22 mouse cellular contexts compared by ENCODE assay signal in genomic region chr4:53785746-53786398, GRCm38 (mm10). TPM values are rescaled to one million over a fixed set of nuclear protein-coding genes. Genes with fewer than 3 reads are reported as not detected.
DNase-seq lines count a peak whose midpoint lies in the region; ATAC-seq lines count a peak whose summit lies in the region.
"Had no signal": no experiment of that assay in that cellular context is flagged by ENCODE, and none has a peak within 500 bp of the region (broad histone marks: within the 10 kb centered on the region; RNA-seq: fewer than 3 reads in every experiment).

No protein-coding gene starts in this region.

- peak overlapping the region; percentile 17; the same call in 1 of the 2 replicates for H3K4me2 ChIP-seq in midbrain, embryonic 14.5 days (ENCODE audit: low read length)
- H3K4me2 ChIP-seq: embryonic facial prominence, embryonic 15.5 days; kidney, embryonic 15.5 days; limb, embryonic 13.5 days; liver, embryonic 15.5 days; neural tube, embryonic 15.5 days had no signal

- ATAC-seq in activated CD4-positive, CD25-positive, alpha-beta regulatory T cell, adult 4 months, result peak; percentile 37
- ATAC-seq in midbrain, embryonic 14.5 days (ENCODE audit: low FRiP score, low TSS enrichment), result no peak; the same call in 1 of the 2 replicates
- ATAC-seq: forebrain, embryonic 14.5 days had no signal

- H3K4me1 ChIP-seq in midbrain, embryonic 14.5 days (ENCODE audit: control insufficient read depth, insufficient read depth, low read length), result 0 out of 2 replicates have a peak, but pooled peaks cover 9% of the 10 kb centered on the region
- H3K4me1 ChIP-seq: embryonic facial prominence, embryonic 15.5 days; kidney, embryonic 15.5 days; limb, embryonic 13.5 days; liver, embryonic 15.5 days; neural tube, embryonic 15.5 days had no signal

- 79% methylated on average over 15 of the region's 15 CpGs for WGBS in midbrain, embryonic 14.5 days

- H3K27me3 ChIP-seq in midbrain, embryonic 14.5 days (ENCODE audit: control insufficient read depth, insufficient read depth, low read length), result no peaks in the 10 kb centered on the region
- H3K27me3 ChIP-seq: embryonic facial prominence, embryonic 15.5 days; limb, embryonic 13.5 days; liver, embryonic 15.5 days; neural tube, embryonic 15.5 days had no signal

- peak; percentile 5 for DNase-seq in lung, postnatal 25 days (ENCODE audit: low spot score)
- DNase-seq in lung, adult 18-20 months, result no peak
- no peak for DNase-seq in midbrain, embryonic 14.5 days
- peak; percentile 42 for DNase-seq in thymus, postnatal 25 days
- DNase-seq in kidney, adult 9 months, result no peak
- DNase-seq in urinary bladder, postnatal 36 days (ENCODE audit: low spot score in 2 of 2), result no peak
- DNase-seq in gastrocnemius, postnatal 4 days (ENCODE audit: low spot score in 2 of 2), result no peak
- DNase-seq: adrenal gland, postnatal 14 days; cerebellum, adult 8-10 months; heart, adult 2 months; lung, postnatal 14 days; retina, postnatal 1 day had no signal

- no peaks in the 10 kb centered on the region for H3K9me3 ChIP-seq in midbrain, embryonic 14.5 days (ENCODE audit: control insufficient read depth, low read length)
- H3K9me3 ChIP-seq: embryonic facial prominence, embryonic 15.5 days; G1E; kidney, embryonic 15.5 days; limb, embryonic 13.5 days; liver, embryonic 15.5 days; neural tube, embryonic 15.5 days had no signal

- no peaks in the 10 kb centered on the region for H3K36me3 ChIP-seq in midbrain, embryonic 14.5 days (ENCODE audit: control insufficient read depth, insufficient read depth, low read length)
- H3K36me3 ChIP-seq: embryonic facial prominence, embryonic 15.5 days; G1E; kidney, embryonic 15.5 days; limb, embryonic 13.5 days; liver, embryonic 15.5 days; neural tube, embryonic 15.5 days had no signal

- H3K9ac ChIP-seq in midbrain, embryonic 14.5 days (replicated peaks; ENCODE audit: low read length), result no peak overlapping the region
- H3K9ac ChIP-seq: embryonic facial prominence, embryonic 15.5 days; kidney, embryonic 15.5 days; limb, embryonic 13.5 days; liver, embryonic 15.5 days; neural tube, embryonic 15.5 days had no signal

- H3K4me3 ChIP-seq in midbrain, embryonic 14.5 days (replicated peaks; ENCODE audit: low read depth, low read length), result no peak overlapping the region
- H3K4me3 ChIP-seq: embryonic facial prominence, embryonic 15.5 days; heart, adult 2 months; kidney, embryonic 15.5 days; limb, embryonic 13.5 days; liver, embryonic 15.5 days; neural tube, embryonic 15.5 days had no signal

- H3K27ac ChIP-seq in midbrain, embryonic 14.5 days (replicated peaks; ENCODE audit: low read depth, low read length), result no peak overlapping the region
- H3K27ac ChIP-seq: embryonic facial prominence, embryonic 15.5 days; heart, adult 2 months; kidney, embryonic 15.5 days; limb, embryonic 13.5 days; liver, embryonic 15.5 days; neural tube, embryonic 15.5 days had no signal

RNA-seq across cellular contexts. Expression of gene Tal2, which starts 6.4 kb away (rescaled TPM):
- polyA plus RNA-seq in activated CD4-positive, CD25-positive, alpha-beta regulatory T cell, adult 4 months (2017; shearing (Covaris generic)), result not detected
- 10.5 and 19.4 TPM in 2 replicates for polyA plus RNA-seq in midbrain, embryonic 14.5 days (2014; fragmentation: Nextera tagmentation; extraction: Ambion mirVana)
- 1 to 10 TPM; 1.0 to 1.3 TPM for total RNA-seq in gastrocnemius, postnatal 4 days (2021)
- polyA plus RNA-seq: G1E; heart, embryonic 16.5 days; liver, embryonic 15.5 days; small intestine, adult 2 months had no signal

RNA-seq across cellular contexts. Expression of gene Tmem38b, which starts 40.0 kb away (rescaled TPM):
- polyA plus RNA-seq in activated CD4-positive, CD25-positive, alpha-beta regulatory T cell, adult 4 months (2017; shearing (Covaris generic)), result 10 to 100 TPM; 14.8 to 19.9 TPM
- 9.4 and 11.9 TPM in 2 replicates for polyA plus RNA-seq in midbrain, embryonic 14.5 days (2014; fragmentation: Nextera tagmentation; extraction: Ambion mirVana)
- 10 to 100 TPM; 62.1 to 68.8 TPM for total RNA-seq in gastrocnemius, postnatal 4 days (2021)

Comparison
In these comparisons a context has a peak if more than half of its experiments do, and no peak if none do; other contexts are left out.
1. DNase-seq: peak in lung, postnatal 25 days (single experiment) and thymus, postnatal 25 days (single experiment); none in lung, adult 18-20 months (0 of 2), midbrain, embryonic 14.5 days (single experiment), kidney, adult 9 months (single experiment), urinary bladder, postnatal 36 days (0 of 2) and gastrocnemius, postnatal 4 days (0 of 2).
2. RNA of gene Tal2, which starts 6.4 kb away (polyA plus RNA-seq): 10.5 to 19.4 TPM in midbrain, embryonic 14.5 days; not detected in activated CD4-positive, CD25-positive, alpha-beta regulatory T cell, adult 4 months; every median in the first group is over 10 times any median in the second.